Mouse (Mus musculus) neural tube, embryonic 14.5 days (tissue): Measurements from ENCODE around the gene Crybb2. TPM values are rescaled to one million over a fixed set of nuclear protein-coding genes. Genes with fewer than 3 reads are reported as not detected.

Experiments used
- ATAC-seq: fragments of 200-750 bp; cut with Nextera tagmentation; 2 replicates; pipeline ENCODE4 v1.8.0; 2017; ENCODE audit warnings: low read depth, mild to moderate bottlenecking, moderate TSS enrichment, moderate library complexity
- H3K27ac ChIP-seq: fragments of 300-500 bp; sonication (generic); 2 replicates; pipeline ENCODE4 v1.5.1; 2014; ENCODE audit warnings: low read depth, mild to moderate bottlenecking, control low read depth, low read length, moderate library complexity, mixed read lengths
- H3K27me3 ChIP-seq: fragments of 300-500 bp; sonication (generic); 2 replicates; pipeline ENCODE4 v1.6.1; 2014; ENCODE audit warnings: low read length; ENCODE audit not compliant: control insufficient read depth, insufficient read depth
- H3K36me3 ChIP-seq: fragments of 300-500 bp; sonication (generic); 2 replicates; pipeline ENCODE4 v1.6.1; 2014; ENCODE audit warnings: low read length, mixed read lengths; ENCODE audit not compliant: control insufficient read depth, insufficient read depth
- H3K4me1 ChIP-seq: fragments of 300-500 bp; sonication (generic); 2 replicates; pipeline ENCODE4 v1.6.1; 2014; ENCODE audit warnings: low read length; ENCODE audit not compliant: control insufficient read depth, insufficient read depth
- H3K4me2 ChIP-seq: fragments of 300-500 bp; sonication (generic); 2 replicates; pipeline ENCODE4 v1.6.1; 2014; ENCODE audit warnings: mild to moderate bottlenecking, low read depth, low read length, control low read depth
- H3K4me3 ChIP-seq: fragments of 300-500 bp; sonication (generic); 2 replicates; pipeline ENCODE4 v1.5.1; 2014; ENCODE audit warnings: low read depth, low read length, control low read depth, mixed read lengths
- H3K9ac ChIP-seq: fragments of 300-500 bp; sonication (generic); replicated peaks from 2 replicates; pipeline ENCODE4 v1.6.1; 2014; ENCODE audit warnings: low read depth, mild to moderate bottlenecking, control low read depth, low read length, mixed read lengths
- H3K9me3 ChIP-seq: fragments of 300-500 bp; sonication (generic); 2 replicates; pipeline ENCODE4 v1.6.1; 2016; ENCODE audit warnings: low read length; ENCODE audit not compliant: control insufficient read depth
- WGBS: fragments of 180-500 bp; shearing (Covaris S2); extraction: QIAGEN DNeasy Blood & Tissue Kit; methylation state at CpG from one replicate; pipeline ENCODE4 v1.1.7; 2014; 5-methylcytosine and 5-hydroxymethylcytosine counted together
- polyA plus RNA-seq: library from polyadenylated mRNA; unstranded; fragments of >200 nt; fragmentation: Nextera tagmentation; extraction: Ambion mirVana; gene quantifications from 2 replicates; pipeline ENCODE4 v1.2.1, GENCODE M21; 2014

The Crybb2 gene
- polyA plus RNA-seq, 1 experiment from 2014 or later: not detected

DNA sequence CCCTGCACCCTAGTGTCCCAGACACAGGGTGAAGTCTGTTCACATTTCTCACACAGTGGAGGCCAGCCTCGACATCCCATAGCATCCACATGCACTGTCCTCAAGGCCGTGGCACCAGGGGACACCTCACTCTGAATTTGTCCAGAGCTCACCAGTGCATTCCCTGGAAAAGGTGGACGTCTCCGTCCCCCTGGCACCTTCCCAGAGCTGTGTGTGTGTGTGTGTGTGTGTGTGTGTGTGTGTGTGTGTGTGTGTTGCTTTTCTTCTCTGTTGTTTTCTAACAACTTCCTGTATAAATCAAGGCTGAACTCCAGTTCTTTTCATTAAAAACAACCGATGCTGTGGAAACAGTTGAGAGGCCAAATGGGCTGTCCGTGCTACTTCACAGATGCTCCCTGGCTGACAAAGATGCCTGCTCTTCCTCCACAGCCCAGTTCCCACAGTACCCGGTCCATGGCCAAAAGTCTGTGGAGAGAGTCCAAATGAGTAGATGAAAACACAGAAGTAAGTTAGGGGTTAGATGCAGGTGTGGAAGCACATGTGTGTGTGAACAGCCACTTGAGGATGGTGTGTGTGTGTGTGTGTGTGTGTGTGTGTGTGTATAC, 19.2 kb downstream of the Crybb2 start:
- Histone ChIP-seq H3K4me3 (no peak overlapping the region), H3K36me3 (no peaks in the 10 kb centered on the region), H3K27ac (peak overlapping the region; percentile 22; the same call in 1 of the 2 replicates), H3K9me3 (no peaks in the 10 kb centered on the region), H3K27me3 (no peaks in the 10 kb centered on the region), H3K4me2 (no peak overlapping the region), H3K9ac (no peak overlapping the region), H3K4me1 (no peaks in the 10 kb centered on the region)
- WGBS: 46% methylated on average over 7 of the region's 7 CpGs
- ATAC-seq: no peak

- no peak overlapping the region for H3K4me2 ChIP-seq
- no peaks in the 10 kb centered on the region for H3K27me3 ChIP-seq
- no peak for ATAC-seq
- H3K9ac ChIP-seq: no peak overlapping the region
- H3K4me1 ChIP-seq: no peaks in the 10 kb centered on the region
- H3K36me3 ChIP-seq: no peaks in the 10 kb centered on the region
- no peak overlapping the region for H3K27ac ChIP-seq
- H3K4me3 ChIP-seq: no peak overlapping the region
- no peaks in the 10 kb centered on the region for H3K9me3 ChIP-seq
These were observed 20.0 kb downstream of the Crybb2 start for GRCm38 (mm10) chr5:113049876-113050275.

- no peak for ATAC-seq
- Histone ChIP-seq H3K9ac (no peak overlapping the region), H3K27ac (no peak overlapping the region), H3K36me3 (no peaks in the 10 kb centered on the region), H3K27me3 (no peaks in the 10 kb centered on the region), H3K4me3 (no peak overlapping the region), H3K4me1 (peaks cover 5% of the 10 kb centered on the region; the same call in 1 of the 2 replicates), H3K4me2 (no peak overlapping the region), H3K9me3 (no peaks in the 10 kb centered on the region)
- WGBS: 87% methylated on average over 10 of the region's 10 CpGs
These were observed 24.2 kb downstream of the Crybb2 start for GRCm38 (mm10) chr5:113045511-113046273.

- Histone ChIP-seq H3K9me3 (no peaks in the 10 kb centered on the region), H3K27ac (no peak overlapping the region), H3K4me1 (peaks cover 5% of the 10 kb centered on the region; the same call in 1 of the 2 replicates), H3K4me3 (no peak overlapping the region), H3K9ac (no peak overlapping the region), H3K27me3 (no peaks in the 10 kb centered on the region), H3K4me2 (no peak overlapping the region), H3K36me3 (no peaks in the 10 kb centered on the region)
- WGBS: 60% methylated on average over 8 of the region's 8 CpGs
- no peak for ATAC-seq
These were observed 26.4 kb downstream of the Crybb2 start for GRCm38 (mm10) chr5:113043531-113043930.

DNA sequence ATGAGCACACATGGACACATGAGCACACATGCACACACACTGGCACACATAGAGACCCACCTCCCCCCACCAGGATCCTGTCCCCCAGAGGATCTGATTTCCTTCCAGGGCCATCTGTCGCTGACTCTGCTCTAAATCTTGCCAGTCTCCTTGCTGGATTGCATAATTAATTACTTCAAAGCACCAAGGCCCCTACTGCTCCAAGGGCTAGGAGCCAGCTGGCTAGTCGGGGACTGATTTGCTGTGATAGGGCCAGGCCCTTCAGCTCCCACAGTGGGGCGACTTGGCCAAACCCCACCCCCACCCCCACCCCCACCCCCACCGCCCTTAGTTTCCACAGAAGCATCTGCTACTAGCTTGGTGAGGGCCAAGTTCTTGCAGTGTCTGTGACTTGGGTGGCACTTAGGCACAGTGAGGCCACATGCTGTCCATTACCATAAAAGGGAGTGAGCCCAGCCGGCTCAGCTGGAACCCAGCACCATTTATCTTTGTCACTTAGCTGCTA, 28.3 kb downstream of the Crybb2 start:
- Histone ChIP-seq H3K27me3 (no peaks in the 10 kb centered on the region), H3K4me2 (no peak overlapping the region), H3K4me3 (no peak overlapping the region), H3K9ac (no peak overlapping the region), H3K4me1 (peaks cover 5% of the 10 kb centered on the region; the same call in 1 of the 2 replicates), H3K27ac (peak overlapping the region; percentile 29; the same call in 1 of the 2 replicates), H3K36me3 (no peaks in the 10 kb centered on the region), H3K9me3 (no peaks in the 10 kb centered on the region)
- peak; percentile 92 for ATAC-seq
- 5% methylated on average over 5 of the region's 5 CpGs for WGBS

- 33% methylated on average over 6 of the region's 6 CpGs for WGBS
- ATAC-seq: no peak
These were observed 29.1 kb downstream of the Crybb2 start for GRCm38 (mm10) chr5:113040776-113041175.

GRCm38 (mm10) chr5:113038601-113039000, 31.3 kb downstream of the Crybb2 start:
- Histone ChIP-seq H3K4me1 (peaks cover 9% of the 10 kb centered on the region; the same call in 1 of the 2 replicates), H3K4me3 (no peak overlapping the region), H3K4me2 (no peak overlapping the region), H3K27me3 (no peaks in the 10 kb centered on the region), H3K9me3 (no peaks in the 10 kb centered on the region), H3K27ac (no peak overlapping the region), H3K36me3 (no peaks in the 10 kb centered on the region), H3K9ac (no peak overlapping the region)
- 63% methylated on average over 6 of the region's 6 CpGs for WGBS
- ATAC-seq: no peak

More at GRCm38 (mm10) chr5:113040776-113041175, 29.1 kb downstream of the Crybb2 start:
- Histone ChIP-seq H3K36me3 (no peaks in the 10 kb centered on the region), H3K9ac (no peak overlapping the region), H3K4me3 (no peak overlapping the region), H3K4me1 (peaks cover 5% of the 10 kb centered on the region; the same call in 1 of the 2 replicates), H3K27me3 (no peaks in the 10 kb centered on the region), H3K9me3 (no peaks in the 10 kb centered on the region), H3K4me2 (no peak overlapping the region), H3K27ac (peak overlapping the region; percentile 29; the same call in 1 of the 2 replicates)

- Histone ChIP-seq H3K4me1 (0 out of 2 replicates have a peak, but pooled peaks cover 4% of the 10 kb centered on the region), H3K9ac (no peak overlapping the region), H3K4me3 (no peak overlapping the region), H3K27me3 (no peaks in the 10 kb centered on the region), H3K9me3 (no peaks in the 10 kb centered on the region), H3K4me2 (no peak overlapping the region), H3K27ac (no peak overlapping the region), H3K36me3 (no peaks in the 10 kb centered on the region)
- ATAC-seq: no peak
- 49% methylated on average over 10 of the region's 10 CpGs for WGBS
These were observed 34.5 kb downstream of the Crybb2 start for GRCm38 (mm10) chr5:113035094-113036047.
